Mouse (Mus musculus): ENCODE data around the gene Mapk6. TPM values are rescaled to one million over a fixed set of nuclear protein-coding genes. Genes with fewer than 3 reads are reported as not detected.
A peak's percentile ranks its signal among the peaks of the same experiment; 100 is the strongest.
"Not testable (repeated sequence)": the region's sequence is repeated elsewhere in the genome, so short reads cannot be mapped to it uniquely, and the experiment has no call there.

The Mapk6 gene
- total RNA-seq (2014; rRNA removed) (21.1 and 21.2 TPM in 2 replicates), polyA plus RNA-seq (2012; rRNA removed) (10.0 and 11.1 TPM in 2 replicates)

DNA sequence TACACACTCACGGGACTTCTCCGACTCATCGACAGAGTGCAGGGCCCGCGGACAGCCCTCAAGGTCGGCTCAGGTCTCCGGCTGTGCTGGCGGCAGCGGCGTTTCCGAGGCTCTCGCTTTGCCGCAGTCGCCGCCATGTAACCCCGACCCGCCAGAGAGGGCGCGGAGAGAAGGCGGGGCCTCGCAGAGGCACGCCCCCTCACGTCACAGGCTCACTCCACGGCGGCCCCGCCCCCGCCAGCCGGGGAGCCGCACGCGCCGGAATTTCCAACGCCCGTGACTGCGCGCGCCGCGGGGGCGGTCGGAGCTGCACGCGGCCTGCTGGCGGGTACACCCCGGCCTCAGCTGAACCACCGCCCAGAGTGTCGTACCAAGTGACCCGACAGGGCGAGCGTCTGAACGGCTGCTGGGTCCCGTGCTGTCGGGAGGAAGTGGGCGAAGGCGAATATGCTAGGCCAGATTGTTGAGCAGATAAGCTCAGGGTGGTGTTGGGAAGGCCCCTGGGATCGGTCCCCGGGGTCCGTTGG, at the start of gene Mapk6:
Gene Mapk6 (minus strand): TSS at position 154 of the 527 bp plus-strand sequence.
- under 1% methylated on average over 58 of the region's 58 CpGs for WGBS
- Histone ChIP-seq H3K79me2 (ENCODE audit: control insufficient read depth, insufficient read depth, low read length) (peaks cover 8% of the 10 kb centered on the region; the same call in 1 of the 2 replicates), H3K27me3 (ENCODE audit: control insufficient read depth, insufficient read depth, low read length) (no peaks in the 10 kb centered on the region), H3K36me3 (ENCODE audit: control insufficient read depth, insufficient read depth, low read length) (no peaks in the 10 kb centered on the region), H3K27ac (replicated peaks; ENCODE audit: insufficient read depth, low read depth, low read length) (peak within 1 kb of the TSS; percentile 87), H3K4me1 (ENCODE audit: control insufficient read depth, insufficient read depth, low read length) (peaks cover 3% of the 10 kb centered on the region), H3K9ac (ENCODE audit: low read depth, low read length) (peak within 1 kb of the TSS; percentile 96), H3K4me3 (ENCODE audit: insufficient read depth, low read depth, low read length) (peak within 1 kb of the TSS; percentile 85)
- peak; percentile 71 for DNase-seq (ENCODE audit: extremely low read depth, low read depth, low spot score)
- TF ChIP-seq POLR2A (IDR thresholded peaks at IDR 0.05; ENCODE audit: extremely low read depth, insufficient read depth, low read length) (peak; percentile 47; the same call in 1 of the 2 replicates), CTCF (IDR thresholded peaks at IDR 0.05; ENCODE audit: low read depth, low read length) (no peak)

DNA sequence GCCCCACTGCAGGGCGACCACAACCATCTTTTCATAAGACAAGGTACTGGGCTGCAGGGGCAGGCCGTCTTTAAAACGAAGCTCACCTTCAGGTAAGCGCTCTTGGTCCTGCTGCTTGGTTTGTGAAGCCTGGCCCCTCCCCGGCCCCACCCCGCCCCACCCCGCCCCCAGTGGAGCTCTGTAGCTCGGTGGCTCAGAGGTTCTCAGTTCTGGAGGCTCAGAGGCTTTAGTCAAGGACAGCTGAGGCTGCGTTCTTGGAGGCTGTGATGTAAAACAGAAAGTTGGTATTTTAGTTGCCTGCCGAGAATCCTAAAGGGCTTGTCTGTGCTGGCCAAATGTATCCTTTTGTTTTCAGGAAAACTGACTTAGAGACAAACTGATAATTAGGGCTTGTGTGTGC, 45.9 kb upstream of the Mapk6 start:
- DNase-seq (ENCODE audit: extremely low read depth, low read depth, low spot score): no peak
- Histone ChIP-seq H3K4me3 (ENCODE audit: insufficient read depth, low read depth, low read length) (no peak overlapping the region), H3K9ac (ENCODE audit: low read depth, low read length) (no peak overlapping the region), H3K36me3 (ENCODE audit: control insufficient read depth, insufficient read depth, low read length) (peaks cover 58% of the 10 kb centered on the region), H3K27ac (replicated peaks; ENCODE audit: insufficient read depth, low read depth, low read length) (no peak overlapping the region), H3K27me3 (ENCODE audit: control insufficient read depth, insufficient read depth, low read length) (no peaks in the 10 kb centered on the region), H3K4me1 (ENCODE audit: control insufficient read depth, insufficient read depth, low read length) (no peaks in the 10 kb centered on the region), H3K79me2 (ENCODE audit: control insufficient read depth, insufficient read depth, low read length) (no peaks in the 10 kb centered on the region)
- WGBS: 91% methylated on average over 10 of the region's 10 CpGs
- TF ChIP-seq CTCF (IDR thresholded peaks at IDR 0.05; ENCODE audit: low read depth, low read length) (no peak), POLR2A (IDR thresholded peaks at IDR 0.05; ENCODE audit: extremely low read depth, insufficient read depth, low read length) (no peak)

DNA sequence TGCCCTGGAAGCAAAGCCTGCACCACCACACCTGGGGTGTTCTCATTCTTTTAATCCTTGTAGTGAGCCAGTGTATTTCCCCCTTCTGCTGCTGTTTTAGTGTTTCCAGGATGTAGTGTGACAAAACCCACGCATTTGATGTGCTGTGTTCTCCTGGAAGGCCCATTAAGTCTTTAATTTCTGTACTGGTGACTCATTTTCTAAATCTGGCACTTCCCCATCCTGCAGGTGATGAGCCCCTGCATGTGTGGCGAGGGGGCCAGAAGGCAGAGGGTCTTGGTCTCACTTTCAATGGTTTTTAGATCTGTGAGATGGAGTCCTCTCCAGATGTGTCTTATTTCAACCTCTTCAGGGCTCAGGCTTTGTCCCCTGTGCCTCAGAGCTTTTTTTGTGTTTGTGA, 44.2 kb upstream of the Mapk6 start:
- no peak overlapping the region for H3K27ac ChIP-seq (replicated peaks; ENCODE audit: insufficient read depth, low read depth, low read length)
- H3K36me3 ChIP-seq (ENCODE audit: control insufficient read depth, insufficient read depth, low read length): peaks cover 62% of the 10 kb centered on the region

DNA sequence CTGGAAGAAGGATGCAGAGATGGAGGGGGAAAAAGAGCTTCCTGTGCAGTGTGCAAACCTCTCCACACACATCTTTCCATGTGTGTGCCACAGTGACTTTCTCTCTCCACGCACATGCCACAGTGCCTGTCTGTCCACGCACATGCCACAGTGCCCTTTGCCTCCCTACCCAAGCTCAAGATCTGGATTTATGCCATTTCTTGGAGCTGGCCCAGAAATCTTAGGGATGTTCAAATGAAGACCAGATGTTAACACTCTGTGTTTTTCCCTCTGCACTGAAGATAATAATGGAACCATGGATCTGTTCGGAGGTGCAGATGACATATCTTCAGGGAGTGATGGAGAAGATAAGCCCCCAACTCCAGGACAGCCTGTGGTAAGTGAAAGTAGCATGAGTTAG, 38.2 kb upstream of the Mapk6 start:
- WGBS: 57% methylated on average over 3 of the region's 3 CpGs
- H3K9ac ChIP-seq (ENCODE audit: low read depth, low read length): no peak overlapping the region
- H3K36me3 ChIP-seq (ENCODE audit: control insufficient read depth, insufficient read depth, low read length): peaks cover 26% of the 10 kb centered on the region
- H3K4me3 ChIP-seq (ENCODE audit: insufficient read depth, low read depth, low read length): no peak overlapping the region
- no peaks in the 10 kb centered on the region for H3K27me3 ChIP-seq (ENCODE audit: control insufficient read depth, insufficient read depth, low read length)
- no peak for TF ChIP-seq CTCF (IDR thresholded peaks at IDR 0.05; ENCODE audit: low read depth, low read length)
- no peaks in the 10 kb centered on the region for H3K79me2 ChIP-seq (ENCODE audit: control insufficient read depth, insufficient read depth, low read length)
- no peak for DNase-seq (ENCODE audit: extremely low read depth, low read depth, low spot score)
- H3K4me1 ChIP-seq (ENCODE audit: control insufficient read depth, insufficient read depth, low read length): peaks cover 9% of the 10 kb centered on the region
- no peak overlapping the region for H3K27ac ChIP-seq (replicated peaks; ENCODE audit: insufficient read depth, low read depth, low read length)

More for the DNA sequence above, 44.2 kb upstream of the Mapk6 start:
- WGBS: 92% methylated on average over 2 of the region's 2 CpGs
- Histone ChIP-seq H3K4me1 (ENCODE audit: control insufficient read depth, insufficient read depth, low read length) (no peaks in the 10 kb centered on the region), H3K9ac (ENCODE audit: low read depth, low read length) (no peak overlapping the region), H3K4me3 (ENCODE audit: insufficient read depth, low read depth, low read length) (no peak overlapping the region), H3K27me3 (ENCODE audit: control insufficient read depth, insufficient read depth, low read length) (no peaks in the 10 kb centered on the region), H3K79me2 (ENCODE audit: control insufficient read depth, insufficient read depth, low read length) (no peaks in the 10 kb centered on the region)
- DNase-seq (ENCODE audit: extremely low read depth, low read depth, low spot score): no peak
- no peak for TF ChIP-seq POLR2A (IDR thresholded peaks at IDR 0.05; ENCODE audit: extremely low read depth, insufficient read depth, low read length)
- TF ChIP-seq CTCF (IDR thresholded peaks at IDR 0.05; ENCODE audit: low read depth, low read length): no peak

DNA sequence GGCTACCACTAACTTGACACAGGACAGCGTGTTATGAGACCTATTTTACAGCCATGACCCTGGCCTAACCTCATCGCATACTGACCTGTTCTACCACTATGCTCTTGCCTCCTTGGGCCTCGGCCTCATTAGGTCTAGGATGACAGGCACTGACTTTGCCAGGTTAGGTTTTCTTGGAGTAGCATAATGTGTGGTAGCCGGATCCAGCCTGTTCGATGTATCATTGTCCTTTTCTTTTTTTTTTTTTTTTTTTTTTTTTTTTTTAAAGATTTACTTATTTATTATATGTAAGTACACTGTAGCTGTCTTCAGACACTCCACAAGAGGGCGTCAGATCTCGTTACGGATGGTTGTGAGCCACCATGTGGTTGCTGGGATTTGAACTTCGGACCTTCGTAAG, 36.8 kb upstream of the Mapk6 start:
- H3K27me3 ChIP-seq (ENCODE audit: control insufficient read depth, insufficient read depth, low read length): not testable (repeated sequence)
- WGBS: 86% methylated on average over 10 of the region's 10 CpGs

DNA sequence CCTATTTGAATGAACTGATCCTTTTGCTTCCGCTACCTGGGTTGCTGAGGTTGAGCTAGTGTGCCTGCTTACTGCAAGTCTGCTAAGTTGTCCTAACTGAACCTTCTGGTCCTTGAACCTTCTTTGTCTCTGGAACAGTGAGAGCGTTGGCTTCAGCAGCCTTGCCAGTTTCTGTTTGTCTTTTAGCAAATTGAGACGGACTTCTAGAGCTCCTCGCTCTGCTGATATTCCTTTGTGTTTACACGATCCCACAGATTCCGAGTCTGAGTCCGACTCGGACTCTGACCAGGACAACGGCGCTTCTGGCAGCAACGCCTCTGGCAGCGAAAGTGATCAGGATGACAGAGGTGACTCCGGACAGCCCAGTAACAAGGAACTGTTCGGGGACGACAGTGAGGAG, 35.2 kb upstream of the Mapk6 start:
- H3K9ac ChIP-seq (ENCODE audit: low read depth, low read length): peak overlapping the region; percentile 46

More for the DNA sequence above, 36.8 kb upstream of the Mapk6 start:
- not testable (repeated sequence) for H3K9ac ChIP-seq (ENCODE audit: low read depth, low read length); DNase-seq (ENCODE audit: extremely low read depth, low read depth, low spot score); H3K27ac ChIP-seq (replicated peaks; ENCODE audit: insufficient read depth, low read depth, low read length); H3K4me3 ChIP-seq (ENCODE audit: insufficient read depth, low read depth, low read length)
- Histone ChIP-seq H3K4me1 (ENCODE audit: control insufficient read depth, insufficient read depth, low read length) (peaks cover 11% of the 10 kb centered on the region), H3K36me3 (ENCODE audit: control insufficient read depth, insufficient read depth, low read length) (peaks cover 21% of the 10 kb centered on the region), H3K79me2 (ENCODE audit: control insufficient read depth, insufficient read depth, low read length) (peaks cover 12% of the 10 kb centered on the region; the same call in 1 of the 2 replicates)

More for the DNA sequence above, 35.2 kb upstream of the Mapk6 start:
- Histone ChIP-seq H3K4me3 (ENCODE audit: insufficient read depth, low read depth, low read length) (peak overlapping the region; percentile 39), H3K79me2 (ENCODE audit: control insufficient read depth, insufficient read depth, low read length) (peaks cover 12% of the 10 kb centered on the region; the same call in 1 of the 2 replicates), H3K27ac (replicated peaks; ENCODE audit: insufficient read depth, low read depth, low read length) (peak overlapping the region; percentile 48), H3K36me3 (ENCODE audit: control insufficient read depth, insufficient read depth, low read length) (peaks cover 16% of the 10 kb centered on the region), H3K4me1 (ENCODE audit: control insufficient read depth, insufficient read depth, low read length) (peaks cover 11% of the 10 kb centered on the region), H3K27me3 (ENCODE audit: control insufficient read depth, insufficient read depth, low read length) (no peaks in the 10 kb centered on the region)
- WGBS: 21% methylated on average over 15 of the region's 15 CpGs
- TF ChIP-seq CTCF (IDR thresholded peaks at IDR 0.05; ENCODE audit: low read depth, low read length): no peak
- TF ChIP-seq POLR2A (IDR thresholded peaks at IDR 0.05; ENCODE audit: extremely low read depth, insufficient read depth, low read length): no peak
- DNase-seq (ENCODE audit: extremely low read depth, low read depth, low spot score): peak; percentile 93

Data from liver, adult 2 months (tissue).